Mouse (Mus musculus) cerebral cortex, adult 2 months (tissue): ENCODE measurements around the gene Enox2.

ENCODE experiments used
- WGBS: fragments of 180-500 bp; shearing (Covaris S2); methylation state at CpG from one replicate; pipeline ENCODE4 v1.1.7; 2018; 5-methylcytosine and 5-hydroxymethylcytosine counted together

The Enox2 gene

GRCm38 (mm10) chrX:49287700-49288563 is at the start of gene Enox2:
Gene Enox2 (minus strand): TSS chrX:49288259.
- WGBS, result 9% methylated on average over 26 of the region's 26 CpGs

GRCm38 (mm10) chrX:49309496-49309895 is 21.4 kb upstream of the Enox2 start:
- 64% methylated on average over 1 of the region's 1 CpGs for WGBS

- 10% methylated on average over 5 of the region's 5 CpGs for WGBS
Observed at GRCm38 (mm10) chrX:49306659-49307058, 18.6 kb upstream of the Enox2 start.

- WGBS, result 78% methylated on average over 2 of the region's 2 CpGs
Observed at GRCm38 (mm10) chrX:49279918-49280586, 8.0 kb downstream of the Enox2 start.

- 26% methylated on average over 12 of the region's 12 CpGs for WGBS
Observed at GRCm38 (mm10) chrX:49273487-49274042, 14.5 kb downstream of the Enox2 start.

- 97% methylated on average over 4 of the region's 4 CpGs for WGBS
Observed at GRCm38 (mm10) chrX:49250816-49251215, 37.2 kb downstream of the Enox2 start.

- WGBS, result 78% methylated on average over 1 of the region's 1 CpGs
Observed at GRCm38 (mm10) chrX:49225792-49226426, 62.1 kb downstream of the Enox2 start.

GRCm38 (mm10) chrX:49216422-49216821 is 71.6 kb downstream of the Enox2 start:
- WGBS, result 35% methylated on average over 3 of the region's 3 CpGs

GRCm38 (mm10) chrX:49196386-49196785 is 91.7 kb downstream of the Enox2 start:
- WGBS, result 75% methylated on average over 4 of the region's 4 CpGs

GRCm38 (mm10) chrX:49181136-49181535 is 106.9 kb downstream of the Enox2 start:
- 83% methylated on average over 3 of the region's 3 CpGs for WGBS

- 93% methylated on average over 3 of the region's 3 CpGs for WGBS
Observed at GRCm38 (mm10) chrX:49178670-49179069, 109.4 kb downstream of the Enox2 start.

- 65% methylated on average over 2 of the region's 2 CpGs for WGBS
Observed at GRCm38 (mm10) chrX:49154280-49154679, 133.8 kb downstream of the Enox2 start.

GRCm38 (mm10) chrX:49124774-49125429 is 163.2 kb downstream of the Enox2 start:
- WGBS, result 72% methylated on average over 3 of the region's 3 CpGs

- 81% methylated on average over 3 of the region's 3 CpGs for WGBS
Observed at GRCm38 (mm10) chrX:49116465-49116864, 171.6 kb downstream of the Enox2 start.

- WGBS, result 68% methylated on average over 3 of the region's 3 CpGs
Observed at GRCm38 (mm10) chrX:49112412-49112811, 175.6 kb downstream of the Enox2 start.

- 55% methylated on average over 1 of the region's 1 CpGs for WGBS
Observed at GRCm38 (mm10) chrX:49100542-49100941, 187.5 kb downstream of the Enox2 start.

- WGBS, result 90% methylated on average over 2 of the region's 2 CpGs
Observed at GRCm38 (mm10) chrX:49096249-49096648, 191.8 kb downstream of the Enox2 start.

GRCm38 (mm10) chrX:49075055-49075454 is 213.0 kb downstream of the Enox2 start:
- WGBS, result 86% methylated on average over 6 of the region's 6 CpGs

GRCm38 (mm10) chrX:49073563-49073962 is 214.5 kb downstream of the Enox2 start:
- WGBS, result 62% methylated on average over 3 of the region's 3 CpGs

GRCm38 (mm10) chrX:49009746-49010145 is 278.3 kb downstream of the Enox2 start:
- WGBS, result 31% methylated on average over 5 of the region's 5 CpGs

- WGBS, result 50% methylated on average over 1 of the region's 1 CpGs
Observed at GRCm38 (mm10) chrX:49005655-49006054, 282.4 kb downstream of the Enox2 start.

GRCm38 (mm10) chrX:49002892-49003291 is 285.2 kb downstream of the Enox2 start:
- WGBS, result 92% methylated on average over 1 of the region's 1 CpGs
